Mouse (Mus musculus): ENCODE data around the gene Zfp143.

- TF ChIP-seq GATA1 (IDR thresholded peaks at IDR 0.05; ENCODE audit: borderline replicate concordance, low read length) (no peak), FLI1 (IDR thresholded peaks at IDR 0.05; ENCODE audit: low read length) (no peak)
Observed at GRCm38 (mm10) chr7:110143863-110144262, 82.8 kb downstream of the Zfp143 start.
